Mouse (Mus musculus): ENCODE results near the gene ccdc198.
"Not testable (repeated sequence)": the region's sequence is repeated elsewhere in the genome, so short reads cannot be mapped to it uniquely, and the experiment has no call there.

GRCm38 (mm10) chr14:49278479-49278878 is 33.2 kb upstream of the ccdc198 start:
- not testable (repeated sequence) for TF ChIP-seq POLR2A (IDR thresholded peaks at IDR 0.05; ENCODE audit: low read depth, low read length); CTCF (IDR thresholded peaks at IDR 0.05; ENCODE audit: borderline replicate concordance, insufficient read depth, low read length)
